26 mouse cellular contexts compared by ENCODE assay signal in genomic region chr14:61536631-61537264, GRCm38 (mm10).
"Had no signal": no experiment of that assay in that cellular context is flagged by ENCODE, and none has a peak within 500 bp of the region (broad histone marks: within the 10 kb centered on the region; RNA-seq: fewer than 3 reads in every experiment).

No protein-coding gene starts in this region.

- H3K27me3 ChIP-seq: heart, embryonic 12.5 days; hindbrain, embryonic 12.5 days; intestine, embryonic 15.5 days; limb, embryonic 12.5 days; liver, embryonic 13.5 days; liver, embryonic 15.5 days had no signal

- H3K9ac ChIP-seq: heart, embryonic 12.5 days; hindbrain, embryonic 12.5 days; hindbrain, embryonic 14.5 days; intestine, embryonic 15.5 days; limb, embryonic 12.5 days; liver, embryonic 13.5 days; liver, embryonic 15.5 days had no signal

- ATAC-seq: hindbrain, embryonic 16.5 days; inflammation-experienced regulatory T-cells, adult 6 months; intestine, embryonic 15.5 days; intestine, postnatal 0 days had no signal

- H3K4me2 ChIP-seq: heart, embryonic 12.5 days; hindbrain, embryonic 12.5 days; hindbrain, embryonic 14.5 days; intestine, embryonic 15.5 days; limb, embryonic 12.5 days; liver, embryonic 11.5 days; liver, embryonic 13.5 days; liver, embryonic 15.5 days had no signal

- H3K4me1 ChIP-seq: heart, embryonic 10.5 days; heart, embryonic 12.5 days; hindbrain, embryonic 10.5 days; hindbrain, embryonic 12.5 days; intestine, embryonic 15.5 days; limb, embryonic 10.5 days; limb, embryonic 12.5 days; liver, embryonic 13.5 days; liver, embryonic 15.5 days had no signal

- H3K27ac ChIP-seq: gastrocnemius, adult 2 months; heart, embryonic 10.5 days; hindbrain, embryonic 10.5 days; hindbrain, embryonic 12.5 days; hindbrain, embryonic 14.5 days; intestine, embryonic 15.5 days; layer of hippocampus, adult 2 months; left cerebral cortex, adult 2 months; limb, embryonic 10.5 days; limb, embryonic 12.5 days; liver, embryonic 13.5 days; liver, embryonic 15.5 days had no signal

- H3K36me3 ChIP-seq: intestine, embryonic 15.5 days had no signal

- H3K9me3 ChIP-seq: heart, embryonic 10.5 days; hindbrain, embryonic 10.5 days; hindbrain, embryonic 12.5 days; intestine, embryonic 15.5 days; limb, embryonic 10.5 days; limb, embryonic 12.5 days; liver, embryonic 13.5 days; liver, embryonic 15.5 days had no signal

- H3K4me3 ChIP-seq: gastrocnemius, adult 2 months; heart, embryonic 10.5 days; heart, embryonic 12.5 days; hindbrain, embryonic 10.5 days; hindbrain, embryonic 12.5 days; intestine, embryonic 15.5 days; layer of hippocampus, adult 2 months; left cerebral cortex, adult 2 months; limb, embryonic 10.5 days; limb, embryonic 12.5 days; liver, embryonic 13.5 days; liver, embryonic 15.5 days had no signal

- DNase-seq: gastrocnemius, adult 2 months; gastrocnemius, postnatal 10 days; gastrocnemius, postnatal 25 days; heart, postnatal 4 days; kidney, adult 18-20 months; kidney, adult 8-10 months; kidney, postnatal 10 days; kidney, postnatal 25 days; kidney, postnatal 4 days; liver; liver, embryonic 13.5 days had no signal
